Mouse (Mus musculus) midbrain, postnatal 0 days (tissue): ENCODE measurements around the gene Kalrn. TPM values are rescaled to one million over a fixed set of nuclear protein-coding genes. Genes with fewer than 3 reads are reported as not detected.

Experiments used
- ATAC-seq: fragments of 200-750 bp; cut with Nextera tagmentation; 2 replicates; pipeline ENCODE4 v1.8.0; 2017; ENCODE audit warnings: moderate number of reproducible peaks, mild to moderate bottlenecking, moderate TSS enrichment, moderate library complexity; ENCODE audit not compliant: low FRiP score
- DNase-seq: peaks from one replicate; pipeline ENCODE4 v3.0.0-alpha.2; 2015; ENCODE audit warnings: low spot score
- H3K27ac ChIP-seq: fragments of 300-500 bp; sonication (generic); 2 replicates; pipeline ENCODE4 v1.5.1; 2014; ENCODE audit warnings: low read depth, mild to moderate bottlenecking, low read length, mixed read lengths
- H3K27me3 ChIP-seq: fragments of 300-500 bp; sonication (generic); 2 replicates; pipeline ENCODE4 v1.6.1; 2014; ENCODE audit warnings: low read length, control low read depth, mixed read lengths; ENCODE audit not compliant: insufficient read depth
- H3K36me3 ChIP-seq: fragments of 300-500 bp; sonication (generic); 2 replicates; pipeline ENCODE4 v1.6.1; 2014; ENCODE audit warnings: low read length, control low read depth, mixed read lengths; ENCODE audit not compliant: insufficient read depth
- H3K4me1 ChIP-seq: fragments of 300-500 bp; sonication (generic); 2 replicates; pipeline ENCODE4 v1.6.1; 2014; ENCODE audit warnings: mild to moderate bottlenecking, control low read depth, antibody characterized with exemption, low read length, mixed read lengths; ENCODE audit not compliant: insufficient read depth
- H3K4me2 ChIP-seq: fragments of 300-500 bp; sonication (generic); 2 replicates; pipeline ENCODE4 v1.6.1; 2014; ENCODE audit warnings: low read depth, mild to moderate bottlenecking, low read length, mixed read lengths; ENCODE audit not compliant: poor library complexity, severe bottlenecking
- H3K4me3 ChIP-seq: fragments of 300-500 bp; sonication (generic); 2 replicates; pipeline ENCODE4 v1.5.1; 2014; ENCODE audit warnings: low read depth, mild to moderate bottlenecking, low read length, moderate library complexity
- H3K9ac ChIP-seq: fragments of 300-500 bp; sonication (generic); replicated peaks from 2 replicates; pipeline ENCODE4 v1.6.1; 2014; ENCODE audit warnings: mild to moderate bottlenecking, low read length, moderate library complexity, mixed read lengths; ENCODE audit not compliant: poor library complexity, severe bottlenecking
- H3K9me3 ChIP-seq: fragments of 300-500 bp; sonication (generic); 2 replicates; pipeline ENCODE4 v1.6.1; 2016; ENCODE audit warnings: low read length, control low read depth
- CTCF ChIP-seq: IDR thresholded peaks from 2 replicates; pipeline ENCODE4 v1.5.1; 2016; ENCODE audit warnings: antibody characterized with exemption, mild to moderate bottlenecking
- WGBS: fragments of 180-500 bp; shearing (Covaris S2); extraction: QIAGEN DNeasy Blood & Tissue Kit; methylation state at CpG from one replicate; pipeline ENCODE4 v1.1.7; 2014; 5-methylcytosine and 5-hydroxymethylcytosine counted together
- polyA plus RNA-seq: library from polyadenylated mRNA; unstranded; fragments of >200 nt; fragmentation: Nextera tagmentation; extraction: Ambion mirVana; gene quantifications from 2 replicates; pipeline ENCODE4 v1.2.1, GENCODE M21; 2015
- total RNA-seq: library from RNA; depleted of rRNA; stranded (reverse); fragments of >200 nt; gene quantifications from 2 replicates; pipeline ENCODE4 v1.2.3, GENCODE M21; 2014

Gene Kalrn
- total and polyA plus RNA-seq, 2 experiments from 2014 or later: 23.6 to 128 TPM

DNA sequence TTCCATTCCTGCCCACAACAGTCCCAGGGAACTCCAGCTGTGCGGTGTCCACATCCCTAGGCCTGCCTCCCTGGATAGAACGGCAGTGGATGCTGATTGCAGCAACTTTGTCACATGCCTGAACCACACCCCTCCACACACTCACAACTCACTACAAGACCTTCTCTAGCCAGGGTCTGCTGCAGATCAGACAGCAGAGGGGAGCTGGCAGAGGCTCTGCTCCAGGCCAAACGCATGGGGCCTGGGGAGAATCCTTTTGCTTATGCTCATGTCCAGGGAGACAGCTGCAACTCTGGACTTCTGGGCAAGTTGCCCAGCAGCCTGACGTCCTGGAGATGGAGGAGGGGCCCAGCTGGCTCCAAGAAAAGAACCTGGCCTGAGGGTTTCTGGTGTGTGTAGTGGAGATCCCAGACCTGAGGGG lies 132.3 kb downstream of the Kalrn start:
- DNase-seq (peak; percentile 89), ATAC-seq (peak; percentile 66)
- H3K4me2 ChIP-seq: no peak overlapping the region
- H3K4me1 ChIP-seq: peaks cover 10% of the 10 kb centered on the region; the same call in 1 of the 2 replicates
- H3K36me3 ChIP-seq: no peaks in the 10 kb centered on the region
- WGBS: 26% methylated on average over 4 of the region's 4 CpGs
- no peak overlapping the region for H3K4me3 ChIP-seq
- H3K9ac ChIP-seq: no peak overlapping the region
- no peak overlapping the region for H3K27ac ChIP-seq
- H3K27me3 ChIP-seq: no peaks in the 10 kb centered on the region
- TF ChIP-seq CTCF: no peak
- no peaks in the 10 kb centered on the region for H3K9me3 ChIP-seq

GRCm38 (mm10) chr16:34440019-34440615 lies 133.2 kb downstream of the Kalrn start:
- peaks cover 10% of the 10 kb centered on the region; the same call in 1 of the 2 replicates for H3K4me1 ChIP-seq
- H3K27me3 ChIP-seq: no peaks in the 10 kb centered on the region
- H3K9me3 ChIP-seq: no peaks in the 10 kb centered on the region
- DNase-seq (peak; percentile 81), ATAC-seq (0 out of 2 replicates have a peak, but pooled peaks have one; percentile 45)
- no peak overlapping the region for H3K27ac ChIP-seq
- no peak overlapping the region for H3K4me2 ChIP-seq
- no peak for TF ChIP-seq CTCF
- no peaks in the 10 kb centered on the region for H3K36me3 ChIP-seq
- no peak overlapping the region for H3K4me3 ChIP-seq
- no peak overlapping the region for H3K9ac ChIP-seq
- 72% methylated on average over 8 of the region's 8 CpGs for WGBS

DNA sequence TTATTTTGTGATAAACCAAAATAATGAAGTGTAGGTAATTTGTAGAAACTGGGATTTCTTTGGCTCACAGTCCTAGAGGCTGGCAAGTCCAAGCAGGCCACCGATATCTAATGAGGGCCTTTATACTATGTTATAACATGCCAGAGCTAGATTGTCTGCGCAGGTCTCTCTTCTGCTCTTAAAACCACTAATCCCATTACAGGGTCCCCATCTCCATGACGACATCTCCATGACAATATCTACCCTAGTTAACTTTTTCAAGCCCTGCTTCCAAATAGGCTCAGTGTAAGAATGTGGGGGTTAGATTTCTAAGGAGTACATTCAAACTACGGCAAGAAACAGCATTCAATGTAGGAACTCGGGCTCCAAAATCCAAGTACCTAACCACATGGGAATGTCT lies 143.2 kb downstream of the Kalrn start:
- Histone ChIP-seq H3K4me1 (peaks cover 6% of the 10 kb centered on the region; the same call in 1 of the 2 replicates), H3K36me3 (no peaks in the 10 kb centered on the region), H3K27me3 (no peaks in the 10 kb centered on the region), H3K9me3 (no peaks in the 10 kb centered on the region), H3K9ac (no peak overlapping the region), H3K4me3 (no peak overlapping the region), H3K4me2 (no peak overlapping the region), H3K27ac (no peak overlapping the region)
- 22% methylated on average over 5 of the region's 5 CpGs for WGBS
- ATAC-seq (peak; percentile 63), DNase-seq (no peak)
- no peak for TF ChIP-seq CTCF

DNA sequence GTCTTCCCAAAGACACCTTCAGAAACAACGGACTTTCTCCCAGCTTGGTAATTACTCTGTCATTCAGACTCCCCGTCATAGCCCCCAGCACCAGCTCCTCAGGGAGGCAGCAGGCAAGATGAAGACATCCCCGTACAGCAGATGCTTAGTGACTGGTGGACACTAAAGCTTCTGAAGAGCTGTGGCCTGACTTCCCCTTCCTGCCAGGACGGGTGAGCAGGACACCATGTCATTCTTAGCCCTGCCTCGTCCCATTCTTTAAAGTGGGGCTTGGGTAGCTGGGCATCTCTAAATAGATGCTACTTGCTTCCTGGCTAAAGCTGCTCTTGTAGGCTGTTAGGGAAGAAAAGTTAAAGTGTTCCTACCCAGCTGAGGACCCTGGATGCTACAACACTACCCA lies 145.7 kb downstream of the Kalrn start:
- Histone ChIP-seq H3K27me3 (no peaks in the 10 kb centered on the region), H3K4me2 (no peak overlapping the region), H3K9ac (no peak overlapping the region), H3K4me1 (peaks cover 6% of the 10 kb centered on the region; the same call in 1 of the 2 replicates), H3K27ac (no peak overlapping the region), H3K4me3 (no peak overlapping the region), H3K36me3 (no peaks in the 10 kb centered on the region), H3K9me3 (no peaks in the 10 kb centered on the region)
- no peak for TF ChIP-seq CTCF
- 31% methylated on average over 5 of the region's 5 CpGs for WGBS
- ATAC-seq (no peak), DNase-seq (no peak)

- H3K36me3 ChIP-seq: no peaks in the 10 kb centered on the region
- no peak for ATAC-seq
- no peaks in the 10 kb centered on the region for H3K9me3 ChIP-seq
- WGBS: 64% methylated on average over 6 of the region's 6 CpGs
- peaks cover 3% of the 10 kb centered on the region; the same call in 1 of the 2 replicates for H3K4me1 ChIP-seq
- no peaks in the 10 kb centered on the region for H3K27me3 ChIP-seq
- no peak overlapping the region for H3K4me2 ChIP-seq
- no peak overlapping the region for H3K9ac ChIP-seq
- H3K27ac ChIP-seq: no peak overlapping the region
- no peak overlapping the region for H3K4me3 ChIP-seq
- TF ChIP-seq CTCF: no peak
- no peak for DNase-seq
These were observed 151.9 kb downstream of the Kalrn start for GRCm38 (mm10) chr16:34421473-34421872.

DNA sequence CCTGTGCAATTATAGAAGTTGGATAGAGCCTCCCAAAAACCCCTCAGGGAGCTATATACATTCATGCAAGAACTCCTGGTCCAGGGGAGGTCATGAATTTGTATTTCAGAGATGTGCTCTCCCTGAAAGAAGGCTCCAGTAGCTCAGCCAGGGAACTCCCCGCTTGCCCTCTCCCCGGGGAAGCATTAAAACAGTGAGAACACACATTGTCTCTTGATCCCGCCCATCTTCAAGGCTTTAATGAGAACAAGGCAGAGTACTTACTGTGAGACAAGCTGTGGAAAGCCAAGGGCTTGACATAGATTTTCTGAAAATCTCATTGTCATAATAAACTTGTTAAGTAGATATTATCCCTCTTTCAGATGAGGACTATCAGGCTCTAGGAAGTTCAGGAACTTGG lies 155.4 kb downstream of the Kalrn start:
- DNase-seq (no peak), ATAC-seq (no peak)
- Histone ChIP-seq H3K9me3 (no peaks in the 10 kb centered on the region), H3K4me3 (no peak overlapping the region), H3K36me3 (no peaks in the 10 kb centered on the region), H3K4me2 (no peak overlapping the region), H3K27ac (no peak overlapping the region), H3K27me3 (no peaks in the 10 kb centered on the region), H3K4me1 (peaks cover 10% of the 10 kb centered on the region; the same call in 1 of the 2 replicates), H3K9ac (no peak overlapping the region)
- TF ChIP-seq CTCF: no peak
- 22% methylated on average over 3 of the region's 3 CpGs for WGBS
